Mouse (Mus musculus): ENCODE measurements around the gene Tctex1d4. TPM values are rescaled to one million over a fixed set of nuclear protein-coding genes. Genes with fewer than 3 reads are reported as not detected.

Tctex1d4 gene
- total and polyA plus RNA-seq, 3 experiments: 4.2 TPM; not detected in 2

DNA sequence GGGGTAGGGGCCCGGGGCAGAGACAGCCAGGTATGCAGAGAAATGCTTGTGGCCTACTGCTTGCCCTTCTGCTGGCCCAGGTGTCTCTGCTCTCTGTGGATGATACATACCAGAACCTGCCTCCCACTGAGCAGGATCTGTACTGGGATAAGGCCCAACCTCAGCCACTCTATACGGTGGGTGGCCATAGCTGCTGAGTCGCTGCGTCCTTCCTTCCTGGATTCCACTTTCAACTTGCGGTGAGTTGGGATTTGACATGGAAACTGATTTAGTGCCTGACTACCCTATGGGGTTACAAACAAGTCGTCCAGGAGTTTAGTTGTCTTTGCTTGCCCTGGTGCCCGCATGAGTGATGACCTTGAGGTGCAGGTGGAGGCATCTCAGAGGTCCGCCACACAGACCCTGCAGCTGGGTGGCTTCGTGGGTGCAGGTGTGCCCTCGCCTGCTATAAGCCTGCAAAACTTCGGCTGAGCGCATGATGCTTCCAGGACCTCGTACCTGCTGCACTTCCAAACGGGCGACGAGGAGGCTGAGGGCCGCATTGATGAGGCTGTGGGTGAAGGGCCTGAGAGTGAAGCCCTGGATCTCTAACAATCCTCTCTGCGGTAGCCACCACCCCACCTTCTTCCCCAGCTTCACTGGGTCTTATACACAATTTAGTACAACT lies 21.6 kb downstream of the Tctex1d4 start:
- no peak for TF ChIP-seq EP300 (IDR thresholded peaks at IDR 0.05; ENCODE audit: insufficient read depth, low read depth, low read length)
- no peak for TF ChIP-seq POLR2A (IDR thresholded peaks at IDR 0.05; ENCODE audit: insufficient read depth, low read depth, low read length)
- TF ChIP-seq CTCF (IDR thresholded peaks at IDR 0.05): no peak
- intact Hi-C loops (cut with DNase I): no loop called here
- Histone ChIP-seq H3K27ac (no peak overlapping the region), H3K36me3 (ENCODE audit: control insufficient read depth, insufficient read depth, low read length) (peaks cover 3% of the 10 kb centered on the region), H3K4me3 (no peak overlapping the region), H3K4me1 (ENCODE audit: control insufficient read depth, insufficient read depth, low read length) (no peaks in the 10 kb centered on the region), H3K79me2 (replicated peaks; ENCODE audit: control insufficient read depth, insufficient read depth, low read length) (no peaks in the 10 kb centered on the region), H3K27me3 (ENCODE audit: control insufficient read depth, insufficient read depth, low read length) (no peaks in the 10 kb centered on the region), H3K9ac (ENCODE audit: low read depth, low read length) (no peak overlapping the region)
- 75% methylated on average over 18 of the region's 18 CpGs for WGBS
- no peak for DNase-seq

DNA sequence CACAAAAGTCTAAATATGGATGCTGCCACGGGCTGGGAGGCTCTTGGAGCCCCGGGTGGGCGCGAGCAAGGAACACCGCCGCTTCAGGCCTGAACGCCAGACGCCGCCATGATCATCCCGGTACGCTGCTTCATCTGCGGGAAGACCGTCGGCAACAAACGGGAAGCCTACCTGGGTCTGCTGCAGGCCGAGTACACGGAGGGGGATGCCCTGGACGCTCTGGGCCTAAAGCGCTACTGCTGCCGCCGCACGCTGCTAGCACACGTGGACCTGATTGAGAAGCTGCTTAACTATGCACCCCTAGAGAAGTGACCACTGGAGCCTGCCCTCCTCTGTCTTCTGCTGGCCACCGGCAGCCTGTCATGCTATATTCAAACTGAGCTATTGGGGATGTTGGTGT lies 22.2 kb downstream of the Tctex1d4 start:
- H3K4me3 ChIP-seq: no peak overlapping the region
- no peak for TF ChIP-seq EP300 (IDR thresholded peaks at IDR 0.05; ENCODE audit: insufficient read depth, low read depth, low read length)
- no peak for TF ChIP-seq POLR2A (IDR thresholded peaks at IDR 0.05; ENCODE audit: insufficient read depth, low read depth, low read length)
- TF ChIP-seq CTCF (IDR thresholded peaks at IDR 0.05): no peak
- H3K27ac ChIP-seq: no peak overlapping the region
- H3K27me3 ChIP-seq (ENCODE audit: control insufficient read depth, insufficient read depth, low read length): no peaks in the 10 kb centered on the region
- no peak for DNase-seq
- no peak overlapping the region for H3K9ac ChIP-seq (ENCODE audit: low read depth, low read length)
- intact Hi-C loops (cut with DNase I): no loop called here
- 74% methylated on average over 24 of the region's 24 CpGs for WGBS
- H3K36me3 ChIP-seq (ENCODE audit: control insufficient read depth, insufficient read depth, low read length): peaks cover 7% of the 10 kb centered on the region
- H3K79me2 ChIP-seq (replicated peaks; ENCODE audit: control insufficient read depth, insufficient read depth, low read length): no peaks in the 10 kb centered on the region
- H3K4me1 ChIP-seq (ENCODE audit: control insufficient read depth, insufficient read depth, low read length): no peaks in the 10 kb centered on the region

GRCm38 (mm10) chr4:117149291-117150211 lies 23.0 kb downstream of the Tctex1d4 start:
- Histone ChIP-seq H3K27ac (no peak overlapping the region), H3K4me3 (no peak overlapping the region), H3K27me3 (ENCODE audit: control insufficient read depth, insufficient read depth, low read length) (no peaks in the 10 kb centered on the region), H3K4me1 (ENCODE audit: control insufficient read depth, insufficient read depth, low read length) (no peaks in the 10 kb centered on the region), H3K9ac (ENCODE audit: low read depth, low read length) (no peak overlapping the region), H3K36me3 (ENCODE audit: control insufficient read depth, insufficient read depth, low read length) (peaks cover 7% of the 10 kb centered on the region), H3K79me2 (replicated peaks; ENCODE audit: control insufficient read depth, insufficient read depth, low read length) (no peaks in the 10 kb centered on the region)
- 75% methylated on average over 6 of the region's 6 CpGs for WGBS
- DNase-seq: no peak
- intact Hi-C loops (cut with DNase I): no loop called here
- no peak for TF ChIP-seq EP300 (IDR thresholded peaks at IDR 0.05; ENCODE audit: insufficient read depth, low read depth, low read length)
- no peak for TF ChIP-seq CTCF (IDR thresholded peaks at IDR 0.05)
- no peak for TF ChIP-seq POLR2A (IDR thresholded peaks at IDR 0.05; ENCODE audit: insufficient read depth, low read depth, low read length)

- no peaks in the 10 kb centered on the region for H3K79me2 ChIP-seq (replicated peaks; ENCODE audit: control insufficient read depth, insufficient read depth, low read length)
- H3K27ac ChIP-seq: no peak overlapping the region
- intact Hi-C loops (cut with DNase I): no loop called here
- H3K9ac ChIP-seq (ENCODE audit: low read depth, low read length): no peak overlapping the region
- TF ChIP-seq POLR2A (IDR thresholded peaks at IDR 0.05; ENCODE audit: insufficient read depth, low read depth, low read length) (no peak), CTCF (IDR thresholded peaks at IDR 0.05) (no peak), EP300 (IDR thresholded peaks at IDR 0.05; ENCODE audit: insufficient read depth, low read depth, low read length) (no peak)
- H3K4me1 ChIP-seq (ENCODE audit: control insufficient read depth, insufficient read depth, low read length): peaks cover 3% of the 10 kb centered on the region; the same call in 1 of the 2 replicates
- no peak for DNase-seq
- WGBS: 94% methylated on average over 6 of the region's 6 CpGs
- H3K4me3 ChIP-seq: no peak overlapping the region
- no peaks in the 10 kb centered on the region for H3K27me3 ChIP-seq (ENCODE audit: control insufficient read depth, insufficient read depth, low read length)
- peaks cover 7% of the 10 kb centered on the region for H3K36me3 ChIP-seq (ENCODE audit: control insufficient read depth, insufficient read depth, low read length)
Observed at GRCm38 (mm10) chr4:117150212-117150733, 23.7 kb downstream of the Tctex1d4 start.

DNA sequence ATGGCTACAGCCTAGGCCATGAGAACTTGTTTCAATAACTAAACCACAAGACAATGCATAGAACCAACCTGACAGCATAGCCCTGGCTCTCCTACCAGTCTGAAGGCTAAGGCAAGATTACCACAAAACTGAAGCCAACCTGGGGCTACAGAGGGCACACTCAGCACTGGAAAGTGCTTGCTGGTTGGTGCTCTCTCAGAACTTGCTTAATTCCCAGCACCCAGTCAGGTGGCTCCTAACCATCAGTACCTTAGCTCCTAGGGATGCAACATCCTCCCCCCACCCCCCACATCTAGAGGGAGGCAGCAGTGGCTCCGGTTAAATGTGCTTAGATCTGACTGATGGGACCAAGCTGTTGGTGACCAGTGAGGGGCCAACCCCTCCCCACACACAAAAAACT lies 24.8 kb downstream of the Tctex1d4 start:
- peaks cover 3% of the 10 kb centered on the region; the same call in 1 of the 2 replicates for H3K4me1 ChIP-seq (ENCODE audit: control insufficient read depth, insufficient read depth, low read length)
- H3K9ac ChIP-seq (ENCODE audit: low read depth, low read length): no peak overlapping the region
- H3K36me3 ChIP-seq (ENCODE audit: control insufficient read depth, insufficient read depth, low read length): peaks cover 7% of the 10 kb centered on the region
- intact Hi-C loops (cut with DNase I): no loop called here
- no peaks in the 10 kb centered on the region for H3K27me3 ChIP-seq (ENCODE audit: control insufficient read depth, insufficient read depth, low read length)
- TF ChIP-seq EP300 (IDR thresholded peaks at IDR 0.05; ENCODE audit: insufficient read depth, low read depth, low read length): no peak
- TF ChIP-seq CTCF (IDR thresholded peaks at IDR 0.05): no peak
- TF ChIP-seq POLR2A (IDR thresholded peaks at IDR 0.05; ENCODE audit: insufficient read depth, low read depth, low read length): no peak
- no peak overlapping the region for H3K4me3 ChIP-seq
- H3K27ac ChIP-seq: no peak overlapping the region
- DNase-seq: no peak
- H3K79me2 ChIP-seq (replicated peaks; ENCODE audit: control insufficient read depth, insufficient read depth, low read length): no peaks in the 10 kb centered on the region
- 52% methylated on average over 1 of the region's 1 CpGs for WGBS

All from heart, adult 2 months (tissue).